Mouse (Mus musculus) testis, adult 2 months (tissue): ENCODE measurements around the gene Gpr149.

ENCODE experiments used
- CTCF ChIP-seq: fragments of 200-500 bp; IDR thresholded peaks from 2 replicates; pipeline ENCODE4 v1.5.1; 2012; ENCODE audit warnings: low read depth, mild to moderate bottlenecking, inconsistent platforms, low read length, moderate library complexity; ENCODE audit not compliant: control insufficient read depth, insufficient read depth, insufficient replicate concordance
- POLR2A ChIP-seq: fragments of 200-500 bp; IDR thresholded peaks from 2 replicates; pipeline ENCODE4 v1.6.1; 2012; ENCODE audit warnings: low read depth, mild to moderate bottlenecking, inconsistent platforms, low read length, moderate library complexity; ENCODE audit not compliant: control insufficient read depth

DNA sequence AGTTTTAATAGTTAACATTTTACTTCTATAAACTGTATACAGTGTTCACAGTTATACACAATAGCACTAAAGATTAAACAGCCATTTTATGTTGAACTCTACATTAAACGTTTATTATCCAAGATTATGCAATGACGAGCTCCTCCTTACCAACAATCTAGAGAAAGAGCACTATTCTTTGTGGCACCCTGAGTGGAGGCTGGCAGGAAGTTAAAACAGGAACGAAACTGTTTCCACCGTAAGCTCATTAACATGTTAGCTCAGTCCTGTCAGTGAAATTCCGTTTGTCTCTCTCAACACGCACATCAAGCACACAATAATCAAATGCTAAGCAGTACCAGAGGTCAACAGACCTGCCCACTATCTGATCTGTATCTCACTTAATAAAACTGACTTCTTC lies 112.4 kb downstream of the Gpr149 start:
- TF ChIP-seq CTCF (no peak), POLR2A (no peak)
